Mouse (Mus musculus): ENCODE results near the gene Hmgcr.

- no peak for TF ChIP-seq POLR2A (IDR thresholded peaks at IDR 0.05; ENCODE audit: borderline replicate concordance, extremely low read depth, insufficient read depth, insufficient read length, poor library complexity, severe bottlenecking)
- TF ChIP-seq CTCF (IDR thresholded peaks at IDR 0.05; ENCODE audit: borderline replicate concordance, extremely low read depth, insufficient read depth, insufficient read length), result no peak
Measured at GRCm38 (mm10) chr13:96645822-96646221, 24.9 kb downstream of the Hmgcr start.

All from brain, embryonic 14.5 days (tissue).